Mouse (Mus musculus): ENCODE data around the gene Spint2.

- TF ChIP-seq POLR2A (IDR thresholded peaks at IDR 0.05; ENCODE audit: insufficient read depth, low read length) (no peak), CTCF (IDR thresholded peaks at IDR 0.05; ENCODE audit: low read depth, low read length) (peak; percentile 89), EP300 (IDR thresholded peaks at IDR 0.05; ENCODE audit: insufficient read depth, low read depth, low read length) (no peak)
These were observed 36.8 kb downstream of the Spint2 start for GRCm38 (mm10) chr7:29244732-29245416.

Measured in ES-Bruce4 (cell line).